ENCODE assay signal across 16 mouse cellular contexts in the genomic region with DNA sequence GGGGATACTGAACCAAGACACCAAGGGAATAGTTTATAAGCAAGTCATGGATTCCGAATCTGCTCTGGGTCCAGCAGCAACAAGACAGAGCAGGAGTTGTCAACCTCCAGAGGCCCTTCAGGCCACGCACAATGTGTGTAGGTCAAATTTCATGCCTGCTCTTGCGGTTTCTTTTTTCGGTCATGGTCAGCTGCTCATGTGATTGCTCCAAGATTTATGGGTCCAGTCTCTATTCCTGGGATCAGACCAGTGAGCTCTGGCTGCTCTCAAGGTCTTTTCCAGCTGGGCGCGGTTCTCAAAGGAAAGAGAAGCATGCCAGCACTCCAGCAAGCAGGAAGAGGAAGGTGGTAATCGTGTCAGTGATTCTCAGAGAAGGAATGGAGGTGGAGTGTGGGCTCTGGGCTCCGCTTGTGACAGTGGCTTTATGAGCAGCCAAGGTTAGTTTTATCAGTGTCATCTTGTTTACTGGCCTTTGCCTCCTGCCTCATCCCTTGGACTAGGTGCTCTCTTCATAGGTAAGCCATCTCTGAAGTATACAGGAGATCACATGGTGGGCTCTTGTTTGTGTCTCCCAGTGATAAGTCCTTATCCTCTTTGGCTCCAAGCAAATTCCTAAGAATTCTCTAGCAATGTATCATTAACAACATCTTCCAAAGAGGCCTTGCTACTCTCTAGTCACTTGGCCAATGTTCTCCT.
DNase-seq lines count a peak whose midpoint lies in the region; ATAC-seq lines count a peak whose summit lies in the region.
"Had no signal": no experiment of that assay in that cellular context is flagged by ENCODE, and none has a peak within 500 bp of the region (broad histone marks: within the 10 kb centered on the region; RNA-seq: fewer than 3 reads in every experiment).

No protein-coding gene starts in this region.

- H3K9ac ChIP-seq in intestine, embryonic 15.5 days: no peak overlapping the region
- H3K9ac ChIP-seq: forebrain, embryonic 13.5 days; neural tube, embryonic 12.5 days had no signal

- peak; percentile 23 for DNase-seq in NIH3T3 (ENCODE audit: low read depth)
- peak; percentile 19 for DNase-seq in adrenal gland, adult 8-10 months
- peak; percentile 56 for DNase-seq in kidney, adult 18-20 months
- peak; percentile 63 to 85 for DNase-seq in kidney, postnatal 25 days
- DNase-seq in left cerebral cortex, adult 11 months (ENCODE audit: low spot score): no peak
- DNase-seq: cerebellum, postnatal 25 days; heart, postnatal 14 days; lung, adult 18-20 months; lung, postnatal 4 days; midbrain, embryonic 14.5 days; thymus, postnatal 14 days had no signal

- H3K4me2 ChIP-seq in intestine, embryonic 15.5 days (replicated peaks): no peak overlapping the region
- H3K4me2 ChIP-seq: forebrain, embryonic 13.5 days; neural tube, embryonic 12.5 days had no signal

- H3K4me1 ChIP-seq in intestine, embryonic 15.5 days (replicated peaks): 0 out of 2 replicates have a peak, but pooled peaks cover 3% of the 10 kb centered on the region
- H3K4me1 ChIP-seq: forebrain, embryonic 13.5 days; neural tube, embryonic 12.5 days had no signal

- no peak for ATAC-seq in erythroid progenitor cell, adult 5-6 weeks (replicated peaks; ENCODE audit: low FRiP score, poor library complexity, severe bottlenecking)
- no peak for ATAC-seq in intestine, embryonic 15.5 days
- ATAC-seq: forebrain, embryonic 13.5 days; hindbrain, postnatal 0 days had no signal

- H3K4me3 ChIP-seq in intestine, embryonic 15.5 days (replicated peaks): no peak overlapping the region
- H3K4me3 ChIP-seq: forebrain, embryonic 13.5 days; neural tube, embryonic 12.5 days had no signal

- 77% methylated on average over 8 of the region's 8 CpGs for WGBS in intestine, embryonic 15.5 days

- H3K9me3 ChIP-seq in intestine, embryonic 15.5 days: no peaks in the 10 kb centered on the region
- H3K9me3 ChIP-seq: forebrain, embryonic 13.5 days; neural tube, embryonic 12.5 days had no signal

- H3K36me3 ChIP-seq in intestine, embryonic 15.5 days: no peaks in the 10 kb centered on the region
- H3K36me3 ChIP-seq: neural tube, embryonic 12.5 days had no signal

- no peaks in the 10 kb centered on the region for H3K27me3 ChIP-seq in intestine, embryonic 15.5 days (replicated peaks)
- H3K27me3 ChIP-seq: forebrain, embryonic 13.5 days; neural tube, embryonic 12.5 days had no signal

- H3K27ac ChIP-seq in intestine, embryonic 15.5 days: no peak overlapping the region
- H3K27ac ChIP-seq: forebrain, embryonic 13.5 days; hindbrain, postnatal 0 days; neural tube, embryonic 12.5 days had no signal
